ENCODE assay signal across 22 mouse cellular contexts in genomic region chr1:56346638-56347037, GRCm38 (mm10).
DNase-seq lines count a peak whose midpoint lies in the region; ATAC-seq and TF ChIP-seq lines count a peak whose summit lies in the region.
"Had no signal": no experiment of that assay in that cellular context is flagged by ENCODE, and none has a peak within 500 bp of the region (broad histone marks: within the 10 kb centered on the region; RNA-seq: fewer than 3 reads in every experiment).

No protein-coding gene starts in this region.

- H3K36me3 ChIP-seq in lung, postnatal 0 days (ENCODE audit: insufficient read depth, low read length): no peaks in the 10 kb centered on the region
- H3K36me3 ChIP-seq: embryonic facial prominence, embryonic 12.5 days; embryonic facial prominence, embryonic 15.5 days; hindbrain, embryonic 12.5 days; hindbrain, embryonic 15.5 days had no signal

- no peak overlapping the region for H3K27ac ChIP-seq in lung, postnatal 0 days (ENCODE audit: low read length)
- H3K27ac ChIP-seq: embryonic facial prominence, embryonic 12.5 days; embryonic facial prominence, embryonic 15.5 days; gastrocnemius, adult 2 months; hindbrain, embryonic 12.5 days; hindbrain, embryonic 15.5 days had no signal

- H3K4me2 ChIP-seq in lung, postnatal 0 days (replicated peaks; ENCODE audit: low read depth, low read length): no peak overlapping the region
- H3K4me2 ChIP-seq: embryonic facial prominence, embryonic 12.5 days; embryonic facial prominence, embryonic 15.5 days; heart, embryonic 11.5 days; hindbrain, embryonic 12.5 days; hindbrain, embryonic 15.5 days had no signal

- H3K4me3 ChIP-seq in lung, postnatal 0 days (ENCODE audit: low read depth, low read length): no peak overlapping the region
- no peak overlapping the region for H3K4me3 ChIP-seq in lung, adult 2 months (replicated peaks; ENCODE audit: extremely low read depth, low read depth, low read length)
- H3K4me3 ChIP-seq: embryonic facial prominence, embryonic 12.5 days; embryonic facial prominence, embryonic 15.5 days; gastrocnemius, adult 2 months; hindbrain, embryonic 12.5 days; hindbrain, embryonic 15.5 days had no signal

- TF ChIP-seq CTCF in lung, postnatal 0 days (IDR thresholded peaks at IDR 0.05): no peak
- no peak for TF ChIP-seq CTCF in lung, adult 2 months (IDR thresholded peaks at IDR 0.05; ENCODE audit: insufficient read depth, low read length)

- no peak for TF ChIP-seq POLR2A in lung, adult 2 months (IDR thresholded peaks at IDR 0.05; ENCODE audit: borderline replicate concordance, extremely low read depth, low read depth, low read length)

- H3K4me1 ChIP-seq in lung, postnatal 0 days (ENCODE audit: insufficient read depth, low read depth, low read length): no peaks in the 10 kb centered on the region
- no peaks in the 10 kb centered on the region for H3K4me1 ChIP-seq in lung, adult 2 months (ENCODE audit: control insufficient read depth, insufficient read depth, low read length)
- H3K4me1 ChIP-seq: embryonic facial prominence, embryonic 12.5 days; embryonic facial prominence, embryonic 15.5 days; hindbrain, embryonic 12.5 days; hindbrain, embryonic 15.5 days had no signal

- DNase-seq in adrenal gland, postnatal 10 days: peak; percentile 13
- DNase-seq in adrenal gland, adult (ENCODE audit: inconsistent age in 2 of 2, low spot score in 1 of 2): no peak
- DNase-seq in kidney, adult 9 months: peak; percentile 7
- no peak for DNase-seq in kidney, adult 8-10 months
- peak; percentile 74 for DNase-seq in lung, postnatal 0 days (ENCODE audit: low spot score)
- DNase-seq in lung, adult 2 months: no peak
- DNase-seq: adrenal gland, adult 8-10 months; cerebellum, adult 11 months; cerebellum, adult 2 months; cerebellum, adult 9-11 months; cerebellum, postnatal 25 days; forebrain, postnatal 0 days; gastrocnemius, adult 2 months; gastrocnemius, postnatal 14 days; heart, adult 11 months had no signal

- H3K9ac ChIP-seq in lung, postnatal 0 days (replicated peaks; ENCODE audit: low read depth): no peak overlapping the region
- H3K9ac ChIP-seq: embryonic facial prominence, embryonic 12.5 days; embryonic facial prominence, embryonic 15.5 days; forebrain, postnatal 0 days; hindbrain, embryonic 12.5 days; hindbrain, embryonic 15.5 days had no signal

- H3K27me3 ChIP-seq in lung, postnatal 0 days (replicated peaks; ENCODE audit: insufficient read depth, low read length): no peaks in the 10 kb centered on the region
- H3K27me3 ChIP-seq: embryonic facial prominence, embryonic 12.5 days; embryonic facial prominence, embryonic 15.5 days; hindbrain, embryonic 12.5 days; hindbrain, embryonic 15.5 days had no signal

- H3K9me3 ChIP-seq in lung, postnatal 0 days (ENCODE audit: low read length): no peaks in the 10 kb centered on the region
- H3K9me3 ChIP-seq: embryonic facial prominence, embryonic 12.5 days; embryonic facial prominence, embryonic 15.5 days; hindbrain, embryonic 12.5 days; hindbrain, embryonic 15.5 days had no signal

- 47% methylated on average over 4 of the region's 4 CpGs for WGBS in lung, postnatal 0 days
- WGBS in lung, adult 2 months: 54% methylated on average over 4 of the region's 4 CpGs

- ATAC-seq in lung, postnatal 0 days: no peak
- ATAC-seq: forebrain, embryonic 14.5 days; forebrain, postnatal 0 days; Patski had no signal

- no peak for TF ChIP-seq EP300 in lung, postnatal 0 days (IDR thresholded peaks at IDR 0.05)

Comparison
In these comparisons a context has a peak if more than half of its experiments do, and no peak if none do; other contexts are left out.
1. DNase-seq: peak in adrenal gland, postnatal 10 days (single experiment), kidney, adult 9 months (single experiment) and lung, postnatal 0 days (single experiment); none in adrenal gland, adult (0 of 2), kidney, adult 8-10 months (0 of 2) and lung, adult 2 months (single experiment).